Mouse (Mus musculus) stomach, embryonic 15.5 days (tissue): Measurements from ENCODE around the gene Cpsf6. TPM values are rescaled to one million over a fixed set of nuclear protein-coding genes. Genes with fewer than 3 reads are reported as not detected.

Experiments used
- polyA plus RNA-seq: library from polyadenylated mRNA; unstranded; fragments of >200 nt; fragmentation: Nextera tagmentation; extraction: Ambion mirVana; gene quantifications from 2 replicates; pipeline ENCODE4 v1.2.1, GENCODE M21; 2015

Gene Cpsf6
- polyA plus RNA-seq, 1 experiment from 2014 or later = 117 TPM

Other genes starting within 250 kb of the Cpsf6 start
- gene Frs2, start 231.5 kb downstream of the Cpsf6 start, polyA plus RNA-seq = 18.4 and 18.8 TPM in 2 replicates
- gene Yeats4, start 155.5 kb downstream of the Cpsf6 start, polyA plus RNA-seq = 62.4 and 64.3 TPM in 2 replicates
- not detected in 2 replicates for gene 9530003J23Rik, start 141.3 kb downstream of the Cpsf6 start, polyA plus RNA-seq
- 290 and 332 TPM in 2 replicates for gene Lyz2, start 97.7 kb downstream of the Cpsf6 start, polyA plus RNA-seq
- 1.9 and 2.7 TPM in 2 replicates for gene Lyz1, start 87.1 kb downstream of the Cpsf6 start, polyA plus RNA-seq
- 57.1 and 57.7 TPM in 2 replicates for gene Cpm, start 249.5 kb upstream of the Cpsf6 start, polyA plus RNA-seq